Mouse (Mus musculus) lung, postnatal 0 days (tissue): Measurements from ENCODE around the gene Ldlrad1. TPM values are rescaled to one million over a fixed set of nuclear protein-coding genes. Genes with fewer than 3 reads are reported as not detected.

Experiments used
- ATAC-seq: fragments of 200-750 bp; cut with Nextera tagmentation; 2 replicates; pipeline ENCODE4 v1.8.0; 2017; ENCODE audit warnings: moderate library complexity
- DNase-seq: peaks from one replicate; pipeline ENCODE4 v3.0.0-alpha.2; 2016; ENCODE audit warnings: low spot score
- H3K27ac ChIP-seq: fragments of 300-500 bp; sonication (generic); 2 replicates; pipeline ENCODE4 v1.5.1; 2014; ENCODE audit warnings: antibody characterized with exemption, mild to moderate bottlenecking, low read length, mixed read lengths
- H3K27me3 ChIP-seq: fragments of 300-500 bp; sonication (generic); replicated peaks from 2 replicates; pipeline ENCODE4 v1.6.1; 2014; ENCODE audit warnings: low read length, mixed read lengths; ENCODE audit not compliant: insufficient read depth
- H3K36me3 ChIP-seq: fragments of 300-500 bp; sonication (generic); 2 replicates; pipeline ENCODE4 v1.6.1; 2014; ENCODE audit warnings: low read length, mixed read lengths; ENCODE audit not compliant: insufficient read depth
- H3K4me1 ChIP-seq: fragments of 300-500 bp; sonication (generic); 2 replicates; pipeline ENCODE4 v1.6.1; 2014; ENCODE audit warnings: antibody characterized with exemption, low read depth, low read length, mixed read lengths; ENCODE audit not compliant: insufficient read depth
- H3K4me2 ChIP-seq: fragments of 300-500 bp; sonication (generic); replicated peaks from 2 replicates; pipeline ENCODE4 v1.6.1; 2014; ENCODE audit warnings: low read depth, mild to moderate bottlenecking, low read length, moderate library complexity, mixed read lengths
- H3K4me3 ChIP-seq: fragments of 300-500 bp; sonication (generic); 2 replicates; pipeline ENCODE4 v1.5.1; 2014; ENCODE audit warnings: low read depth, low read length
- H3K9ac ChIP-seq: fragments of 300-500 bp; sonication (generic); replicated peaks from 2 replicates; pipeline ENCODE4 v1.6.1; 2014; ENCODE audit warnings: low read depth, mild to moderate bottlenecking
- H3K9me3 ChIP-seq: fragments of 300-500 bp; sonication (generic); 2 replicates; pipeline ENCODE4 v1.6.1; 2016; ENCODE audit warnings: low read length, mixed read lengths
- CTCF ChIP-seq: IDR thresholded peaks from 2 replicates; pipeline ENCODE4 v1.5.1; 2016; ENCODE audit warnings: antibody characterized with exemption, mild to moderate bottlenecking
- EP300 ChIP-seq: IDR thresholded peaks from 2 replicates; pipeline ENCODE4 v1.6.1; 2016; ENCODE audit warnings: antibody characterized with exemption, mild to moderate bottlenecking, control low read depth
- WGBS: fragments of 180-500 bp; shearing (Covaris S2); extraction: QIAGEN DNeasy Blood & Tissue Kit; methylation state at CpG from one replicate; pipeline ENCODE4 v1.1.7; 2014; 5-methylcytosine and 5-hydroxymethylcytosine counted together
- polyA plus RNA-seq: library from polyadenylated mRNA; unstranded; fragments of >200 nt; fragmentation: Nextera tagmentation; extraction: Ambion mirVana; gene quantifications from 2 replicates; pipeline ENCODE4 v1.2.1, GENCODE M21; 2015

Ldlrad1 gene
- polyA plus RNA-seq, 1 experiment from 2014 or later: 3.5 TPM

DNA sequence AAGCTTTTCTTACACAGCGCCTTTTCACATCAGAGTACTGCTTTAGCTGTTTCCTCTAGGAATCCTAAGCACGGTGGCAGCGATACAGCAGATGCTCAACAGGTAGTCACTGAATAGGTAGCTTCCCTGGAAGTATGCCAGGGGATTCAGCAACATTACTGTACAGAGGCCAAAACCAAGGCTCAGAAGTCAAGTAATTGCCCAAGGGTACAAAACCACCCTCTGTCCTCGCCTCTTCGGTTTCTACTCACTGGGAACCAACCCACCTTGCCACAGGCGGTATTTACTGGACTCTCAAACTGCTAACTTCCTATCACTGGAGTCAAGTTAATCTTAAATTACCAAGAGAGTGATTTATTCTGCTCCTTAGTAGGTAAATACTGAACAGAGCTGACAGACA lies 31.2 kb downstream of the Ldlrad1 start:
- Histone ChIP-seq H3K4me2 (no peak overlapping the region), H3K36me3 (peaks cover 12% of the 10 kb centered on the region), H3K9ac (no peak overlapping the region), H3K4me3 (no peak overlapping the region), H3K4me1 (peaks cover 2% of the 10 kb centered on the region; the same call in 1 of the 2 replicates), H3K27me3 (no peaks in the 10 kb centered on the region), H3K27ac (no peak overlapping the region), H3K9me3 (no peaks in the 10 kb centered on the region)
- no peak for TF ChIP-seq CTCF
- TF ChIP-seq EP300: no peak
- WGBS: 96% methylated on average over 6 of the region's 6 CpGs
- no peak for DNase-seq
- ATAC-seq: no peak

DNA sequence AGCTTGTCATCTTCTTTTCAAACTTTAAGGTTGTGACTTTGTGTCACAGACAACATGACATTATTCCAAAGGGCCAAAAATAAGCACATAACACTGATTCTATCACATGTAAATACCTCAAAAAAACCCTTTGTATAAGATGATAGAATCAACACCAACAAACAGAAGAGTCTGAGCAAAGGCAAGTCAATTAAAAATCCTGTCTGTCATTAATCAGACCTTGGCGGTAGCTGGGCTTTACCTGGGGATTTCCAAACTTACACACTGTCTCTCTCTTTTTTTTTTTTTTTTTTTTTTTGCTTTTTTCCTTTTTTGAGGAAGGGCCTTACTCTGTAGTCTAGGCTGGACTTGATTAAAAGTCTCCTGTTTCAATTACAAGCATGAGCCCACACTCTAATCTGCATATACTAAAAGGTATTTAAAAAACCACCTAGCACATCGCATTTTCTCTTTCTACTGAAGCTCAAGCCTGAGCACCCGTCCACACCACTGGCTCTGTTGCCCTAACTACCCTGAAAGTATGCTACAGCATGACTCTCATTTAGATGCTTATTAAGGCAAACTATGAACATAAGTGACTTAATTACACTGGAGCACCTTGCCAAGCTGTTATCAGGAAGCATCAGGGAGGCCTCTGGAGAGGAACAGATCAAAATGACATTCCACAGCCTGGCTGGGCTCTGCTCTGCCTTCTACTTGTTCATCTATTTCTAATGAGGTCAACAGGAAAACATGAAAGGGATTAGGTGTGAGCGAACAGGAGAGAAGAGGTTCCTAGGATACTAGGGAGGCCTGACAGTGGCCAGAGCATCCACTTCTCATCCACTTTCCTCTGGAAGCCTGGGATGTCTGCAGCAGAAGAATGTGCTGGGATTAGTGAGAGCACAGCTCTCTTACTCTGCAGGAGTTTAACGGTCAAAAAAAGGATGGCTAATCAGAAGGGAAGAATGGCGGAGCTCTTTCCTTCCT lies 34.7 kb downstream of the Ldlrad1 start:
- 0 out of 2 replicates have a peak, but pooled peaks cover under 1% of the 10 kb centered on the region for H3K36me3 ChIP-seq
- no peaks in the 10 kb centered on the region for H3K9me3 ChIP-seq
- no peaks in the 10 kb centered on the region for H3K27me3 ChIP-seq
- DNase-seq: no peak
- WGBS: 75% methylated on average over 6 of the region's 6 CpGs
- no peak overlapping the region for H3K9ac ChIP-seq
- TF ChIP-seq EP300 (no peak), CTCF (no peak)
- ATAC-seq: no peak
- H3K27ac ChIP-seq: no peak overlapping the region
- H3K4me3 ChIP-seq: no peak overlapping the region
- H3K4me1 ChIP-seq: peaks cover 13% of the 10 kb centered on the region; the same call in 1 of the 2 replicates
- H3K4me2 ChIP-seq: no peak overlapping the region

DNA sequence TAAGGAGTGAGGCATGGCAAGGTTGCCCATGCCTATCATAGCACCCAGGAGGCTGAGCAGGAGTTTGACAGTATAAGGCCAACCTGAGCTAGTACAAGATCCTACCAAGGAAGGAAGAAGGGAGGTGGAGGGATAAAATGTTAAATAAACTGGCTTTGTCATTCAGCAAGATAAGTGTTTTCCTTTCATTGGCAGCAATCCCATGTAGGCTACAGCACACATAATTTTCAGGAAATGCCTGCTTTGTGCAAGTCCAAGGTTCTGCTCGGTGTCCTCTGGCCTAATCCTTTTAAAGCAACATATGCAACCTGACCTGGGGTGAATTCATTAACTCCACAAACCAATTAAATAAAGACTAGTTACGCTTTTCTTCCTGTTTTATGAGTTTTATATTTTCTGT lies 36.4 kb downstream of the Ldlrad1 start:
- H3K4me1 ChIP-seq: peaks cover 13% of the 10 kb centered on the region; the same call in 1 of the 2 replicates
- TF ChIP-seq EP300: no peak
- TF ChIP-seq CTCF: no peak
- ATAC-seq: no peak

DNA sequence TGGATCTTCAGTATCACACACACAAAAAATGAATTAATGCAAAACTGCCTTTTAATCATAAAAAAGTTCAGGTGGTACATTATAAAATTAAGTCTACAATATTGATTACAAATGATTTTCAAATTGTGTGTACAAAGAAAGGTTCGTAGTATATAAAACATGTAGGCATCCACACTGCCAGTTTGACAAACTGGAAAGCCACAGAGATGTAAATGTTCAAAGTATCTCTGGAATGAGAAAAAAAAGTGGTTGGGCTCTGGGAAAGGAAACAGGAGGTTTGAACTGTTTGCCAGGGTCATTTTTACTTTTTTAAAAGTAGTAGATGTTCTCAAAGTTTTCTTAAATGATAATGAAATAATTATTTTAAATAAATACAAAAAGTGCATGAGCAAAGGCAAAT lies 37.1 kb downstream of the Ldlrad1 start:
- 31% methylated on average over 1 of the region's 1 CpGs for WGBS
- no peak overlapping the region for H3K27ac ChIP-seq
- no peak overlapping the region for H3K9ac ChIP-seq
- H3K4me1 ChIP-seq: peaks cover 13% of the 10 kb centered on the region; the same call in 1 of the 2 replicates
- H3K27me3 ChIP-seq: no peaks in the 10 kb centered on the region
- TF ChIP-seq CTCF: no peak
- no peak for TF ChIP-seq EP300
- ATAC-seq (no peak), DNase-seq (no peak)
- no peak overlapping the region for H3K4me2 ChIP-seq
- no peak overlapping the region for H3K4me3 ChIP-seq
- H3K36me3 ChIP-seq: no peaks in the 10 kb centered on the region
- H3K9me3 ChIP-seq: no peaks in the 10 kb centered on the region

More for the DNA sequence above, 36.4 kb downstream of the Ldlrad1 start:
- WGBS: 23% methylated on average over 2 of the region's 2 CpGs
- H3K4me2 ChIP-seq: no peak overlapping the region
- no peak overlapping the region for H3K4me3 ChIP-seq
- peak overlapping the region; percentile 32; the same call in 1 of the 2 replicates for H3K27ac ChIP-seq
- peak; percentile 63 for DNase-seq
- H3K9me3 ChIP-seq: no peaks in the 10 kb centered on the region
- no peak overlapping the region for H3K9ac ChIP-seq
- no peaks in the 10 kb centered on the region for H3K27me3 ChIP-seq
- no peaks in the 10 kb centered on the region for H3K36me3 ChIP-seq

DNA sequence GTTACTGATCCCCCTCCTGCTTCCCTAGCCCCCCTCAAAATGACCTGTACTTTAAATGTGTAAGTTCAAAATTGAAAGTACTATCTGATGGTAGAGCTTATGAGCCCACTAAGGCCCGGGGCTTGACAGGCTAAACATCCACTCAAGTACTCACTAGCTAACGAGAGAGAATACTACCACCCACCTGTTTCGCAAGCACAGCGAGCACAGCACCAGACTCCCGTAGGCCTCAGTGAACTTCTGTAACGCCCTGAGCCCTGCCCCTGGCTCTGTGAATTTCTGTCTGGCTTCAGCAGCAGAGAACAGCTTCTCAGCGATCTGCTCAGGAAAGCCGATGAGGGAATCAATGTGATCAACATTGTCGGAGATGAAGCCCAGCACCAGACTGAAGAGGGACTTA lies 38.1 kb downstream of the Ldlrad1 start:
- TF ChIP-seq CTCF (no peak), EP300 (no peak)
- Histone ChIP-seq H3K4me2 (no peak overlapping the region), H3K9ac (no peak overlapping the region), H3K36me3 (no peaks in the 10 kb centered on the region), H3K9me3 (no peaks in the 10 kb centered on the region), H3K4me3 (no peak overlapping the region), H3K4me1 (peaks cover 13% of the 10 kb centered on the region; the same call in 1 of the 2 replicates), H3K27ac (no peak overlapping the region), H3K27me3 (no peaks in the 10 kb centered on the region)
- ATAC-seq (0 out of 2 replicates have a peak, but pooled peaks have one; percentile 36), DNase-seq (peak; percentile 58)
- 51% methylated on average over 9 of the region's 9 CpGs for WGBS

DNA sequence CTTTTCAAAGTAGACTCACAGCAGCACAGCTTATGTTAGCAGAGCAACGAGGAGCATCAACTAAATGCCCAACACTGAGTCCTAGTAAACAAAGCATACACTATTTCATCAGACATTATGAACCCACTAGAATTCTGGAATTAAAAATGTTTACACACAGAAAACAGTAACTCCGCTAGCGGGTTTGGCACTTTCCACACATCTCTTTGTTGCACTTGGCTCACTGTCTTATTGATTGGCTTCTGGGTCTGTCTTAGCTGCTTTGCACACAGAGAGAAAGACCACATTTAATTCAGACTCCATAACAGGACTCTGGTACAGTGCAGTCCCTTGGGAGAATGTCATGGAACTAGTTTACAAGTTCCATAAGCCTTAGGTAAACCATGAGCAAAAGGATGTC lies 39.1 kb downstream of the Ldlrad1 start:
- Histone ChIP-seq H3K27ac (no peak overlapping the region), H3K4me1 (peaks cover 15% of the 10 kb centered on the region)
- 53% methylated on average over 3 of the region's 3 CpGs for WGBS

More for the DNA sequence above, 39.1 kb downstream of the Ldlrad1 start:
- TF ChIP-seq CTCF: no peak
- TF ChIP-seq EP300: no peak
- Histone ChIP-seq H3K4me2 (no peak overlapping the region), H3K9ac (no peak overlapping the region), H3K4me3 (no peak overlapping the region), H3K27me3 (no peaks in the 10 kb centered on the region), H3K36me3 (no peaks in the 10 kb centered on the region), H3K9me3 (no peaks in the 10 kb centered on the region)
- ATAC-seq: no peak
- DNase-seq: no peak
